Mouse (Mus musculus) erythroblast, adult 5-6 weeks (primary cell): ENCODE results near the gene Samd4b. TPM values are rescaled to one million over a fixed set of nuclear protein-coding genes. Genes with fewer than 3 reads are reported as not detected.
"Not testable (repeated sequence)": the region's sequence is repeated elsewhere in the genome, so short reads cannot be mapped to it uniquely, and the experiment has no call there.

Source experiments
- ATAC-seq: replicated peaks from 2 replicates; pipeline ENCODE4 v1.8.0; 2016; ENCODE audit warnings: moderate number of reproducible peaks, mild to moderate bottlenecking, moderate TSS enrichment, inconsistent platforms; ENCODE audit not compliant: poor library complexity, low FRiP score, severe bottlenecking
- total RNA-seq, 2 experiments: library from RNA; stranded (forward) in 1 of 2; stranded (reverse) in 1 of 2; fragments of 150-400 nt in 1 of 2; fragments of 200-764, 138-1000 nt in 1 of 2; gene quantifications; 2 replicates each; pipeline versions ENCODE4 v1.2.3 to v1.2.4; 2015 to 2017; ENCODE audit warnings: low replicate concordance in 2 of 2

The Samd4b gene
- total RNA-seq, 2 experiments from 2014 or later, result 4.8 to 7.3 TPM

- ATAC-seq, result no peak
Observed at GRCm38 (mm10) chr7:28427738-28428137, 170.2 kb downstream of the Samd4b start.

GRCm38 (mm10) chr7:28423018-28423417 lies 174.9 kb downstream of the Samd4b start:
- ATAC-seq, result no peak

- ATAC-seq, result no peak
Observed at GRCm38 (mm10) chr7:28419416-28419815, 178.5 kb downstream of the Samd4b start.

GRCm38 (mm10) chr7:28418096-28418670 lies 179.8 kb downstream of the Samd4b start:
- ATAC-seq, result no peak

- no peak for ATAC-seq
Observed at GRCm38 (mm10) chr7:28417368-28417767, 180.6 kb downstream of the Samd4b start.

- no peak for ATAC-seq
Observed at GRCm38 (mm10) chr7:28412826-28413225, 185.1 kb downstream of the Samd4b start.

- no peak for ATAC-seq
Observed at GRCm38 (mm10) chr7:28410841-28411475, 187.0 kb downstream of the Samd4b start.

GRCm38 (mm10) chr7:28401942-28402341 lies 196.0 kb downstream of the Samd4b start:
- ATAC-seq, result no peak

- no peak for ATAC-seq
Observed at GRCm38 (mm10) chr7:28401030-28401429, 196.9 kb downstream of the Samd4b start.

- no peak for ATAC-seq
Observed at GRCm38 (mm10) chr7:28398696-28399340, 199.1 kb downstream of the Samd4b start.

- no peak for ATAC-seq
Observed at GRCm38 (mm10) chr7:28398000-28398399, 199.9 kb downstream of the Samd4b start.

GRCm38 (mm10) chr7:28395425-28395824 lies 202.5 kb downstream of the Samd4b start:
- no peak for ATAC-seq

- ATAC-seq, result no peak
Observed at GRCm38 (mm10) chr7:28393272-28393951, 204.5 kb downstream of the Samd4b start.

- ATAC-seq, result peak; percentile 99
Observed at GRCm38 (mm10) chr7:28392429-28393271, 205.3 kb downstream of the Samd4b start, which contains the start of the genes Med29 and Paf1. Med29 (minus strand) TSS chr7:28392708. Paf1 (plus strand) TSS chr7:28392951.

GRCm38 (mm10) chr7:28390331-28390730 lies 207.6 kb downstream of the Samd4b start:
- no peak for ATAC-seq

- not testable (repeated sequence) for ATAC-seq
Observed at GRCm38 (mm10) chr7:28387384-28387783, 210.6 kb downstream of the Samd4b start.

- not testable (repeated sequence) for ATAC-seq
Observed at GRCm38 (mm10) chr7:28386877-28387276, 211.1 kb downstream of the Samd4b start.

- ATAC-seq, result peak; percentile 86
Observed at GRCm38 (mm10) chr7:28386462-28386861, 211.5 kb downstream of the Samd4b start.

- ATAC-seq, result no peak
Observed at GRCm38 (mm10) chr7:28386007-28386406, 211.9 kb downstream of the Samd4b start.

- no peak for ATAC-seq
Observed at GRCm38 (mm10) chr7:28385196-28385595, 212.7 kb downstream of the Samd4b start.
